Mouse (Mus musculus) midbrain, embryonic 11.5 days (tissue): ENCODE data around the gene Ern1. TPM values are rescaled to one million over a fixed set of nuclear protein-coding genes. Genes with fewer than 3 reads are reported as not detected.
A peak's percentile ranks its signal among the peaks of the same experiment; 100 is the strongest.

ENCODE experiments used
- ATAC-seq: fragments of 200-750 bp; cut with Nextera tagmentation; 2 replicates; pipeline ENCODE4 v1.8.0; 2017; ENCODE audit warnings: moderate TSS enrichment, moderate library complexity; ENCODE audit not compliant: low FRiP score
- DNase-seq: peaks from one replicate; pipeline ENCODE4 v3.0.0; 2015; ENCODE audit warnings: low spot score; ENCODE audit errors: missing footprints
- H3K27ac ChIP-seq: fragments of 300-500 bp; sonication (generic); 2 replicates; pipeline ENCODE4 v1.5.1; 2014; ENCODE audit warnings: low read depth, low read length
- H3K27me3 ChIP-seq: fragments of 300-500 bp; sonication (generic); 2 replicates; pipeline ENCODE4 v1.6.1; 2014; ENCODE audit warnings: mild to moderate bottlenecking, low read length, moderate library complexity, mixed read lengths; ENCODE audit not compliant: control insufficient read depth, insufficient read depth
- H3K36me3 ChIP-seq: fragments of 300-500 bp; sonication (generic); 2 replicates; pipeline ENCODE4 v1.6.1; 2014; ENCODE audit warnings: mild to moderate bottlenecking, low read length, moderate library complexity, mixed read lengths; ENCODE audit not compliant: control insufficient read depth, insufficient read depth
- H3K4me1 ChIP-seq: fragments of 300-500 bp; sonication (generic); 2 replicates; pipeline ENCODE4 v1.6.1; 2014; ENCODE audit warnings: low read length; ENCODE audit not compliant: control insufficient read depth, insufficient read depth
- H3K4me2 ChIP-seq: fragments of 300-500 bp; sonication (generic); 2 replicates; pipeline ENCODE4 v1.6.1; 2014; ENCODE audit warnings: mild to moderate bottlenecking, moderate library complexity
- H3K4me3 ChIP-seq: fragments of 300-500 bp; sonication (generic); 2 replicates; pipeline ENCODE4 v1.5.1; 2014; ENCODE audit warnings: low read depth, low read length
- H3K9ac ChIP-seq: fragments of 300-500 bp; sonication (generic); 2 replicates; pipeline ENCODE4 v1.6.1; 2014; ENCODE audit warnings: low read length
- H3K9me3 ChIP-seq: fragments of 300-500 bp; sonication (generic); 2 replicates; pipeline ENCODE4 v1.6.1; 2016; ENCODE audit warnings: low read length; ENCODE audit not compliant: control insufficient read depth
- WGBS: fragments of 180-500 bp; shearing (Covaris S2); extraction: QIAGEN DNeasy Blood & Tissue Kit; methylation state at CpG from one replicate; pipeline ENCODE4 v1.1.7; 2014; 5-methylcytosine and 5-hydroxymethylcytosine counted together
- polyA plus RNA-seq: library from polyadenylated mRNA; unstranded; fragments of >200 nt; fragmentation: Nextera tagmentation; extraction: Ambion mirVana; gene quantifications from 2 replicates; pipeline ENCODE4 v1.2.1, GENCODE M21; 2014

Gene Ern1
- polyA plus RNA-seq, 1 experiment from 2014 or later, result 4.6 TPM

- H3K27me3 ChIP-seq, result no peaks in the 10 kb centered on the region
- peak; percentile 88 for ATAC-seq
- no peaks in the 10 kb centered on the region for H3K9me3 ChIP-seq
- H3K4me2 ChIP-seq, result no peak overlapping the region
- no peak for DNase-seq
- H3K36me3 ChIP-seq, result no peaks in the 10 kb centered on the region
- no peak overlapping the region for H3K4me3 ChIP-seq
- no peak overlapping the region for H3K9ac ChIP-seq
- WGBS, result 35% methylated on average over 6 of the region's 6 CpGs
- no peak overlapping the region for H3K27ac ChIP-seq
- H3K4me1 ChIP-seq, result peaks cover 11% of the 10 kb centered on the region; the same call in 1 of the 2 replicates
Measured at GRCm38 (mm10) chr11:106344910-106345309, 142.7 kb downstream of the Ern1 start.

Other genes starting within 250 kb of the Ern1 start
- gene Ftsj3, start 231.8 kb downstream of the Ern1 start, polyA plus RNA-seq, result 67.3 and 71.4 TPM in 2 replicates
- 396 and 404 TPM in 2 replicates for gene Psmc5, start 231.7 kb downstream of the Ern1 start, polyA plus RNA-seq
- 23.0 and 26.5 TPM in 2 replicates for gene Smarcd2, start 214.9 kb downstream of the Ern1 start, polyA plus RNA-seq
- 0.04 TPM in 2 replicates for gene Tcam1, start 211.2 kb downstream of the Ern1 start, polyA plus RNA-seq
- not detected in 2 replicates for gene Gh, start 186.0 kb downstream of the Ern1 start, polyA plus RNA-seq
- gene Cd79b, start 173.1 kb downstream of the Ern1 start, polyA plus RNA-seq, result 1.2 and 1.8 TPM in 2 replicates
- not detected in 2 replicates for gene Scn4a, start 134.6 kb downstream of the Ern1 start, polyA plus RNA-seq
- gene Prr29, start 122.4 kb downstream of the Ern1 start, polyA plus RNA-seq, result not detected in 2 replicates
- gene Icam2, start 99.8 kb downstream of the Ern1 start, polyA plus RNA-seq, result 15.8 and 16.9 TPM in 2 replicates
- 9.9 and 10.8 TPM in 2 replicates for gene Tex2, start 125.6 kb upstream of the Ern1 start, polyA plus RNA-seq